Mouse (Mus musculus) layer of hippocampus, adult 2 months (tissue): ENCODE results near the gene L3mbtl4. TPM values are rescaled to one million over a fixed set of nuclear protein-coding genes. Genes with fewer than 3 reads are reported as not detected.
A peak's percentile ranks its signal among the peaks of the same experiment; 100 is the strongest.

Source experiments
- DNase-seq, 2 experiments: peaks; one replicate each; pipeline ENCODE4 v3.0.0; 2022; ENCODE audit warnings: low spot score in 2 of 2
- H3K27ac ChIP-seq: fragments of 200-600 bp; 2 replicates; pipeline ENCODE4 v1.8.1; 2022
- H3K4me3 ChIP-seq: fragments of 200-600 bp; 2 replicates; pipeline ENCODE4 v1.8.1; 2022; ENCODE audit warnings: mild to moderate bottlenecking
- CTCF ChIP-seq: fragments of 200-600 bp; conservative IDR thresholded peaks from 2 replicates; pipeline ENCODE4 v1.8.1; 2022; ENCODE audit warnings: antibody characterized with exemption, mild to moderate bottlenecking, moderate library complexity
- total RNA-seq, 2 experiments: library from RNA; stranded (reverse); gene quantifications; 2 replicates each; pipeline ENCODE4 v1.2.3; 2021

The L3mbtl4 gene
- total RNA-seq, 2 experiments from 2014 or later: 0.41 to 0.44 TPM

DNA sequence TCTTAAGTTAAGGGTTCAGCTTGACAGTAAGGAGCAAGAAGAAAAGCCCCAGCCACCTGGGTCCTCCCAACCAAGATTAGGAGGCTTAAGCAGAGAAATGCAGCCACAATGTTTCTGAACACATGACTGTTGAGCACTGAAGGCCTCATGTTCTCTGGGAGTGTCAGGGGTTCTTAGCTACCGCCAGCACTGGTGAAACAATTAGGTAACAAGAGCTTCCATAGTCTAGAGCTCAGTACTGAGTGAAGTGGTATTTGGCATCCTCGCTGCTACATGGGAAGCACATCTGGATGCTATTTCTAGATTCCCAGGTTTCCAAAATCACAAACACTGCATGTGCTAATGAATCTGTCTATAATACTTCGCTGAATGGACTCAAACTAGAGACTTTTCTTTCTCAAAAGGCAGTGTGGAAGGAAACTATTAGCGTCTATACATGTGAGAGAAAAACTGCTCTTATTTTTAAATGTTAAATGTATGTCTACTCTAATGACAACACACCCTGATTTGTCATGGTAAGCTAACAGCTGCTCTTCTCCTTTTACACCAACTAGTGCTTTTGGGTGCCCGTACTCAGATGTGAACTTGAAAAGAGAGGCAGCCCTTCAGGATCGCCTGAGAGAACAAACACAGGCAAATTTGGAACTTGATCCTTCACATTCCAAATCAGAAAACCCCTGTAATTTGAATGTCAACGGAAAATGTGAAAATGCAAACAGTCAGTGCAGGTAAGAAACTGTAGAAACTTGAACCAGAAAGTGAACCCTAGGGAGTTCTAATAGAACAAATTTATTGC lies 356.2 kb downstream of the L3mbtl4 start:
- Histone ChIP-seq H3K27ac (no peak overlapping the region), H3K4me3 (no peak overlapping the region)
- TF ChIP-seq CTCF: no peak
- no peak for DNase-seq

DNA sequence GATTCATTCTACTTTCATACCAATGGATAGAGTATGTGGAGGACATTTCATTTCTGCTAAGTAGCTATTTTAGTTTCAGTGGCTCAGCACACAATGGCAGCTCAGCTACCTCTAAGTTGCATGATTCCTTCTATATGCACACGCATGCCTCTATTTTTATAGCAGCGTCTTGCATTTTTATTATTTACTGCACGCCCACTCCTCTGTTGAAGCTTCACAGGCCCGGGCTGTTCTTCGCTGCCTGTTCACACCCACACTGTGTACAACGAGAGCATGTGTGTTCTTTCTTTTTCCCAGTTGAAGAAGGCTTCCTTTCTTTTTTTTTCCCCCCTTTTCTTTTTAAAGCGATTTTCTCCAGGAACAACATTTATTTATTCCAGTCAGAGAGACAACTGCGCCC lies 357.8 kb downstream of the L3mbtl4 start:
- no peak overlapping the region for H3K27ac ChIP-seq
- TF ChIP-seq CTCF: no peak
- peak; percentile 13 to 43 for DNase-seq
- no peak overlapping the region for H3K4me3 ChIP-seq

DNA sequence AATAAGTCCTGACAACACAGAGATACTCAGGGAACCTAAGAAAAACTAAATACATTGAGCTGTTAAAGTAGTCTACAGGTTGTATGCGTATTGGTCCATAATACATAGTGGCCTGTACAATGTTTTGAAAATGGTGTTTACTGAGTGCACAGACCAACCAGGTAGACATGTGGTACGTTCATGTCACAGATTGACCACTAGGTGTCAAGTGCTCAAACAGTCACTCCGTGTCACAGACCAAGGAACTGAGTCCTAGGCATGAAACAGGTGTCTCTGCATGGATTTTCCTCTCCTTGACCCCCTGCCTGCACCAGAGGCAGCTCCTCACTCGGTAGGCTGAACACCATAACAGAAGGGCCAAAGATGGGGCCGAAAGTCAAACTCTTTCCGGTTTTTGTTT lies 366.6 kb downstream of the L3mbtl4 start:
- Histone ChIP-seq H3K4me3 (no peak overlapping the region), H3K27ac (no peak overlapping the region)
- TF ChIP-seq CTCF: peak; percentile 52
- DNase-seq: no peak

DNA sequence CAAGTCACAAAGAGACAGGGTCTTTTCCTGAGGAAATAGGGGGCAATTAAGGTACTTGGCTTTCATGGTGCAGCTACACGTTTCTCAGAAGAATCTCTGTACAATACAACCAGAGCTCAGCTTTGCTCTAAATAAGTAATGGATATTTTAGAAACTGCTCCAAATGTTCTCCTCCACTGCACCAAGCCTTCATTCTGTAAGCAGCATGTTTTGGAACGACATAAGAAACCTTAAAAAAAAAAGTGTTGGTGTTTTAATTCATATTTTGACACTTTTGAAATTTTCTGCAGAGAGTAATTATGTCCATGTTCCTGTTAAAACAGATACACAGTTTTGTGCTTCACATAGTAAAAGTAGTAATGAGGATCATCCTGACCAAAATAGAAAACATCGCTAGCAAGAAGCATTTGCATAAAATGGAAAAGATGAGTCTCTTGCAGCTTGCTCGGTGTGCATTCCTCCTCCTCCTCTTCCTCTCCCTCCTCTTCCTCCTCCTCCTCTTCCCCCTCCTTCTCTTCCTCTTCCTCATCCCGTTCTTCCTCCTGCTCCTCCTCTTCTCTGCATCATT lies 369.0 kb downstream of the L3mbtl4 start:
- H3K27ac ChIP-seq: no peak overlapping the region
- TF ChIP-seq CTCF: no peak
- H3K4me3 ChIP-seq: no peak overlapping the region
- peak in 1 of 2 experiments; percentile 3 for DNase-seq

DNA sequence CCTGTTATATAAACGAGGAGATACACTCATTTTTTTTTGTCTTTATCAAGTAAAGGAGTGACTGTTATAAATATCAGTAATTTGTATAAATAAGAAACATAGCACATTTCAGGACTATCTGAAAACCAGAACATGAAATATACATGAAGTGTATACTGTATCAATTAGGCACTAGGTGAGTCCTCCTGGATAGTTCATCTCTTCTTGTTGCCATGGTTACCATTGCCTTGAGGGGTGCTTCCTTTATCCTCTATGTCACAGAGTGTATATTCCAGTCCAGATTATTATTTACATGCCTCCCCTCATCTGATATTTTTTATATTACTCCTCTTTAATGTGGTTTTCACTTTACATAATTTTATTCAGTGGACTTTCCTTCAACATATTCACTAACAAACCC lies 392.9 kb downstream of the L3mbtl4 start:
- Histone ChIP-seq H3K4me3 (no peak overlapping the region), H3K27ac (no peak overlapping the region)
- TF ChIP-seq CTCF: no peak
- no peak for DNase-seq

DNA sequence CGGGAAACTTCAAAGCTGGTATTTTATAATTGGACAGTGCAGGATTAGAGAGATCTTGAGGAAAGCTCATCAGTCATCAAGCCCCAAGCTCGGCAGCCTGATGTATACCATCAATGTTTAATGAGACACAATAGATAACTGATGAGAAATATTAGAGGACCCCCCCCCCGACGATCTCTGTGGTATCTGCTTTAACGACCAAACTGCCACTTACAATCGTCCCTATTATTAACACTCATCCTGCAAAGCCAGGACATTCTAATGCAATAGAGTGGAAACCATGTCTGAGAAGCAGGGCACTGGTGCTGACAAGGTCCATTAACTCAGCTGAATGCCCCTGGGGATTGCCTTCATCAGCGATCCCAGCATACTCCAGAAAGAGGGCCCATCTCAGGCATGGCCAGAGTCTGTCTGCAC lies 398.5 kb downstream of the L3mbtl4 start:
- no peak for TF ChIP-seq CTCF
- Histone ChIP-seq H3K4me3 (no peak overlapping the region), H3K27ac (no peak overlapping the region)
- DNase-seq: no peak

DNA sequence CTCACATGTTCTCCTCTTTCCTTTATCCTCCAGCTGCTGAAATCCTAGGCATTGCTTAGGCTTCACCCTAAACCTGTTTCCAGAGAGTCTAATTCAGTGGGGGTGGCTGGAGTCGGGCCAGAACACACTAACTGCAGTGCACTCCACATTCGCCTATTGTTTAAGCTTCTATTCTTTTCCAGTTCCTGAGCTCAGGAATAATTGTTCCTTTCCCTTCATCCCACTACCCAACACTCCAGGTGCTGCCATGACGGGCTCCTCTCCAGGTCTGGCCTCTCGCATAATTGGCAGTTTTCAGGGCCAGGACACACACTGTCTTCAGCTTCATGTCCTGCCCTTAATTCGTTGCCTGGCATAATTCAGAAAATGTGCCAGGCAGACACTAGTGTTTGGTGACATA lies 437.1 kb downstream of the L3mbtl4 start:
- no peak overlapping the region for H3K4me3 ChIP-seq
- no peak overlapping the region for H3K27ac ChIP-seq
- peak in 1 of 2 experiments; percentile 15 for DNase-seq
- no peak for TF ChIP-seq CTCF

DNA sequence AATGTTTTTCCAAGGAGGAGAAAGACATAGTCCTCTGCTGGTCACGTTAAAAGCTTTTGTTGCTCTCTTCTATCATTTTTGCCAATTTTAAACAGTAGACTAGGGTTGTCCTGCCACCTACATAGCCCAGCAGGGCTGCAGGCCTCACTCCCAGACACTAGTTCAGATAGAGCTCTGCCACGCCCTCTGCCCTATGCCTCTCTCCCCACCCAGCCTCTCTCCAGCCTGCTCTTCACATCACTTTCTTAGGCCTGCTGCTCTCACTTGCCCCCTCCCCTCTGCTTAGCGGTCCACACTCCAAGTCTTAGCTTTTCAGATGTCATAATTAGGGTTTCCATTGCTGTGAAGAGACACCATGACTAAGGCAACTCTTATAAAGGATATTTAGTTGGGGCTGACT lies 437.8 kb downstream of the L3mbtl4 start:
- Histone ChIP-seq H3K27ac (no peak overlapping the region), H3K4me3 (no peak overlapping the region)
- no peak for TF ChIP-seq CTCF
- no peak for DNase-seq

DNA sequence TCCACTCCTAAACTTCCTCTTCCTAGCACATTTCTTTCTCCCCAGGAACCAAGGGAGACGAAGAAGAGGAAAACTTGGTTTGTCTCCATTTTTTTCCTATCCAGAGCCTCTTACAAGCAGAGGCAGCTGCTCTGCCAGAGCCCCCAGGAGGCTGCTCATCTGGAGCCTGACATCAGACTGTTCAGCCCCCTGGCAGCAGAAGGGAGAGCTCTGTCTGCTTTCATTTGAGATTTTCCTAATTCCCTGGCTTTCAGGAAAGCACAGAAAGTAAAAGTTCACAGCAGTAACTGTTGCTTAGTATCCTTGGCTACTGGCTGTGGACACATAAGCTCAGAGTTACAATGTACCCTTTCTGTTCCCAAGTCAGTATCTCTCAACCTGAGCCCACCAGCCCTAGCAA lies 474.7 kb downstream of the L3mbtl4 start:
- no peak for DNase-seq
- Histone ChIP-seq H3K4me3 (no peak overlapping the region), H3K27ac (no peak overlapping the region)
- no peak for TF ChIP-seq CTCF

DNA sequence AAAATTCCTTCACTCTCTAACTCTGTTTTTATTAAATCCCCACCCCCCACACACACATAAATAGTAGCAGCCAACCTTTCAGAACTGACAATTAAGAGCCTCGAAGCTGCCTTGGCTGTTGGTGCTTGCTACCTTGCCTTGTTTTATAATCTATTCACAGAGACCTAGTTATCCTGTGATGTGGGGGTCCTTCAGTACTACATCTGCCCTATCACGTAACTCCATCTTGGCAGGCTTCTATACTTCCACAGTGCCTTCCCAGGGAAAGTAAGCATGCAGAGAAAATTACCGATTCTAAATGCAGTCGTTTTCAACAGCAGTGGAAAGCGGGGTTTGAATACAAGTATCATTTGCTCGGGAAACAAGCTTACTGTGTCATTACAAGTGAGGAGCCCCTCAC lies 476.9 kb downstream of the L3mbtl4 start:
- no peak for TF ChIP-seq CTCF
- H3K4me3 ChIP-seq: no peak overlapping the region
- no peak overlapping the region for H3K27ac ChIP-seq
- DNase-seq: no peak

DNA sequence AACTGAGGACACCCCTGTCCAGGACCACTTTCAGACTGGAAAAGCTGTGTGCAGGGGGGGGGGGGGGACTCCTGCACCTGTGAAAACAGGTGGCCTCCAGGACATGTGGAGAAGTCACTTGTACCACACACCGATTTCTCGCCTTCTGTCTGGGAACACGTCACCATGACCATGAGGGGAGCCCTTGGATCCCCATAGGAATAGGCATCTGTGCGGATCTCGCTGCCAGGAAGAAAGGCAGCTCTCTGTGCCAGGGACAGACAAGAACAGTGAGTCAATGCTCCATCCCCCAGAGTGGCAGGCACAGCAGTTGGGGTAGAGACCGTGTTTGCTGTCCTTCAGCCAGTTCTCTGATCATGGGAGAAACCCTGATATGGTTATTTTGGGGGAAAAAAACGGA lies 479.5 kb downstream of the L3mbtl4 start:
- peak; percentile 70 to 71 for DNase-seq
- Histone ChIP-seq H3K4me3 (no peak overlapping the region), H3K27ac (no peak overlapping the region)
- TF ChIP-seq CTCF: no peak

DNA sequence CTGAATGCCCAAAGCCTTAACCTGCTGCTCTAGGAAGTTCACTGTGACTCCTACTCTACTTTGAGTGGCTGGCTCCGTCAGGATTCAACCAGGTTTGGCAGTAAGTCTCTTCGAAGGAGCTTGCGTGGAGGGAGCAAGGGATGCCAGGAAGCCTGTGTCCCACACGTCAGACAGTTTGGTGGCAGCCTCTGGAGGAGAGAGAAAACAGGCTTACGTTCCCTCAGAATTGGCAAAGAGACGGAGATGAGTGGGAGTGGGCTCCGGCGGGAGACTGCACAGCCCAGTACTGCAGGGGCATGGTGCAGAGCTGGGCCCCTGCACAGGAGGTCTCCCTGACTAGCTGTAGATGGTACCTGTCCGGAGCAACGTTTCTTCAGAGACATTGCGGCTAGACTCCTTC lies 481.2 kb downstream of the L3mbtl4 start:
- Histone ChIP-seq H3K27ac (no peak overlapping the region), H3K4me3 (no peak overlapping the region)
- no peak for DNase-seq
- TF ChIP-seq CTCF: no peak

DNA sequence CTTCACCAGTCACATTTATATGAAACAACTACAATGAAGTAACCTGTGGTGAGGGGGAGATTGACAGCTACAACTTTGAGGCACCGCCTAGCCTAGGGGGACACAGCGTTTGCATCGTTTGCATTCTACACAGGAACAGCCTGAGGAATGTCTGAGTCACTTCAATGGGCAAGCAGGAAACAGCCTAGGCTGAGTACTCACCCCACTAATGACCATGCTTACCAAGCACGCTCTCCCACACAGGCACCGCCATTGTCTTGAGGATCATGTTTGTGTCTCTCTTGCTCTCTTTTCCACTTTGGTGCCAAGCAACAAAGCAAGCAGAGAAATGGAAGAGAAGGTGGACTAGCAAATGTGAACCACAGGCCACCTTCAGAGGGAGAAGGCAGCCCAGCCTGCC lies 484.8 kb downstream of the L3mbtl4 start:
- no peak for DNase-seq
- TF ChIP-seq CTCF: no peak
- Histone ChIP-seq H3K27ac (no peak overlapping the region), H3K4me3 (no peak overlapping the region)

DNA sequence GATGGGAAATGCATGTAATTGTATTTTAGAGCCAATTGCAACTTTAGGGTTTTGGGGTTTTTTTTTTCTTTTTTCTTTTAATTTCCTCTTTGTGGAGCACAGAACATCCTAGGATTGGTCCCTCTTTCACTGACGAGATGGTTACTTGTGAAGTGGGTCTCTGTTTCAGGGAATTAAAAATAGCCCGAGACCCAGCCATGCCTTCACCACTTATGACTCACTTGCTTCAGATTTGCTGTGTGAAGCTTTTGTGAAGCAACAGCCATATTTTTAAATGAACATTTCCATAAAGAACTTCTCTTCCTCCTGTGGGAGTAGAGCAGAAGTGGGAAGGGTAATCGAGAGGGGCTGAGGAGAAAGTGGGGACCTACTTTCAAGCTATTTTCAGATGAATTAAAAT lies 485.3 kb downstream of the L3mbtl4 start:
- TF ChIP-seq CTCF: no peak
- no peak for DNase-seq
- Histone ChIP-seq H3K4me3 (no peak overlapping the region), H3K27ac (no peak overlapping the region)
